Mouse (Mus musculus) spleen, adult 18-20 months (tissue): ENCODE data around the gene Pidd1.

Experiments used
- DNase-seq, 2 experiments: peaks; one replicate each; pipeline ENCODE4 v3.0.0; 2022; ENCODE audit warnings: mixed read lengths in 2 of 2

Pidd1 gene

GRCm38 (mm10) chr7:141435129-141435855, 8.5 kb downstream of the Pidd1 start:
- DNase-seq = peak; percentile 40 to 56

GRCm38 (mm10) chr7:141434464-141434863, 9.4 kb downstream of the Pidd1 start:
- DNase-seq = no peak

GRCm38 (mm10) chr7:141433517-141434400, 10.1 kb downstream of the Pidd1 start:
- DNase-seq = no peak

- DNase-seq = no peak
Measured at GRCm38 (mm10) chr7:141432741-141433516, 10.9 kb downstream of the Pidd1 start.

GRCm38 (mm10) chr7:141432186-141432611, 11.6 kb downstream of the Pidd1 start:
- DNase-seq = no peak

GRCm38 (mm10) chr7:141431434-141432185, 12.2 kb downstream of the Pidd1 start:
- no peak for DNase-seq

GRCm38 (mm10) chr7:141430585-141431240, 13.1 kb downstream of the Pidd1 start:
- DNase-seq = no peak

- no peak for DNase-seq
Measured at GRCm38 (mm10) chr7:141429840-141430584, 13.8 kb downstream of the Pidd1 start.

- DNase-seq = no peak
Measured at GRCm38 (mm10) chr7:141429310-141429709, 14.5 kb downstream of the Pidd1 start, which contains the start of gene Cend1. Gene Cend1, minus strand, starts transcription at chr7:141429491.

- DNase-seq = no peak
Measured at GRCm38 (mm10) chr7:141428701-141429100, 15.1 kb downstream of the Pidd1 start.

- DNase-seq = no peak
Measured at GRCm38 (mm10) chr7:141426948-141427730, 16.7 kb downstream of the Pidd1 start.

GRCm38 (mm10) chr7:141423811-141424210, 20.0 kb downstream of the Pidd1 start:
- DNase-seq = no peak

GRCm38 (mm10) chr7:141420030-141420702, 23.7 kb downstream of the Pidd1 start:
- no peak for DNase-seq

GRCm38 (mm10) chr7:141418970-141419369, 24.9 kb downstream of the Pidd1 start:
- no peak for DNase-seq

GRCm38 (mm10) chr7:141417731-141418681, 25.8 kb downstream of the Pidd1 start:
- no peak for DNase-seq

GRCm38 (mm10) chr7:141416144-141416841, 27.5 kb downstream of the Pidd1 start:
- DNase-seq = no peak

- DNase-seq = peak; percentile 99
Measured at GRCm38 (mm10) chr7:141413809-141414584, 29.8 kb downstream of the Pidd1 start, which contains the start of gene Gatd1. Gene Gatd1, minus strand, starts transcription at chr7:141414136.
